Comparison of ENCODE assay signal across 25 mouse cellular contexts in genomic region chr3:85364591-85365343, GRCm38 (mm10).
DNase-seq lines count a peak whose midpoint lies in the region; ATAC-seq and TF ChIP-seq lines count a peak whose summit lies in the region.
"Had no signal": no experiment of that assay in that cellular context is flagged by ENCODE, and none has a peak within 500 bp of the region (broad histone marks: within the 10 kb centered on the region; RNA-seq: fewer than 3 reads in every experiment).

No protein-coding gene starts in this region.

- H3K4me1 ChIP-seq in heart, adult 2 months (ENCODE audit: control insufficient read depth, insufficient read depth, low read length), result peaks cover 5% of the 10 kb centered on the region
- 0 out of 2 replicates have a peak, but pooled peaks cover 2% of the 10 kb centered on the region for H3K4me1 ChIP-seq in lung, embryonic 16.5 days (replicated peaks; ENCODE audit: control insufficient read depth, insufficient read depth, low read length)
- no peaks in the 10 kb centered on the region; the same call in 1 of the 2 replicates for H3K4me1 ChIP-seq in lung, adult 2 months (ENCODE audit: control insufficient read depth, insufficient read depth, low read length)
- H3K4me1 ChIP-seq: forebrain, embryonic 13.5 days; neural tube, embryonic 12.5 days had no signal

- no peak for TF ChIP-seq POLR2A in heart, adult 2 months (IDR thresholded peaks at IDR 0.05; ENCODE audit: insufficient read depth, low read depth, low read length)
- TF ChIP-seq POLR2A in lung, adult 2 months (IDR thresholded peaks at IDR 0.05; ENCODE audit: borderline replicate concordance, extremely low read depth, low read depth, low read length), result no peak

- TF ChIP-seq EP300 in heart, adult 2 months (IDR thresholded peaks at IDR 0.05; ENCODE audit: insufficient read depth, low read depth, low read length), result no peak

- intact Hi-C loops in heart, adult 2 months (cut with DNase I), result loop anchor here (10.0 kb wide), 1 partner anchor 440 kb away; no protein-coding TSS in a partner anchor
- intact Hi-C loops in heart, postnatal 14 days (cut with DNase I), result no loop called here

- no peaks in the 10 kb centered on the region for H3K79me2 ChIP-seq in heart, adult 2 months (replicated peaks; ENCODE audit: control insufficient read depth, insufficient read depth, low read length)

- no peak overlapping the region for H3K9ac ChIP-seq in heart, adult 2 months (ENCODE audit: low read depth, low read length)
- H3K9ac ChIP-seq in lung, embryonic 16.5 days (ENCODE audit: low read length), result no peak overlapping the region
- H3K9ac ChIP-seq: forebrain, embryonic 13.5 days; hindbrain, embryonic 14.5 days; limb, embryonic 13.5 days; neural tube, embryonic 12.5 days had no signal

- H3K4me2 ChIP-seq in lung, embryonic 16.5 days (ENCODE audit: low read depth, low read length), result no peak overlapping the region
- H3K4me2 ChIP-seq: forebrain, embryonic 13.5 days; heart, embryonic 11.5 days; hindbrain, embryonic 14.5 days; limb, embryonic 13.5 days; liver, embryonic 11.5 days; neural tube, embryonic 12.5 days had no signal

- TF ChIP-seq CTCF in heart, adult 2 months (IDR thresholded peaks at IDR 0.05), result no peak
- TF ChIP-seq CTCF in lung, adult 2 months (IDR thresholded peaks at IDR 0.05; ENCODE audit: insufficient read depth, low read length), result no peak

- H3K27ac ChIP-seq in heart, adult 2 months, result peak overlapping the region; percentile 73
- H3K27ac ChIP-seq in lung, embryonic 16.5 days (ENCODE audit: low read length), result no peak overlapping the region
- H3K27ac ChIP-seq: forebrain, embryonic 13.5 days; hindbrain, embryonic 14.5 days; limb, embryonic 13.5 days; midbrain, embryonic 10.5 days; neural tube, embryonic 12.5 days had no signal

- peak; percentile 62 for ATAC-seq in lung, embryonic 16.5 days (ENCODE audit: low read depth)
- ATAC-seq: CD4-positive, CD25-positive, alpha-beta regulatory T cell, adult 4 months; forebrain, embryonic 13.5 days; intestine, postnatal 0 days had no signal

- no peak overlapping the region for H3K4me3 ChIP-seq in heart, adult 2 months
- H3K4me3 ChIP-seq in lung, embryonic 16.5 days (ENCODE audit: low read length), result no peak overlapping the region
- no peak overlapping the region for H3K4me3 ChIP-seq in lung, adult 2 months (replicated peaks; ENCODE audit: extremely low read depth, low read depth, low read length)
- H3K4me3 ChIP-seq: forebrain, embryonic 13.5 days; limb, embryonic 13.5 days; midbrain, embryonic 10.5 days; myocyte; neural tube, embryonic 12.5 days had no signal

- H3K27me3 ChIP-seq in heart, adult 2 months (ENCODE audit: control insufficient read depth, insufficient read depth, low read length), result no peaks in the 10 kb centered on the region
- H3K27me3 ChIP-seq in lung, embryonic 16.5 days (ENCODE audit: control insufficient read depth, insufficient read depth, low read depth, low read length), result no peaks in the 10 kb centered on the region
- H3K27me3 ChIP-seq: forebrain, embryonic 13.5 days; limb, embryonic 13.5 days; neural tube, embryonic 12.5 days had no signal

- WGBS in heart, adult 2 months, result 54% methylated on average over 5 of the region's 5 CpGs
- 48% methylated on average over 5 of the region's 5 CpGs for WGBS in lung, embryonic 16.5 days
- WGBS in lung, adult 2 months, result 47% methylated on average over 5 of the region's 5 CpGs

- no peaks in the 10 kb centered on the region for H3K9me3 ChIP-seq in lung, embryonic 16.5 days (ENCODE audit: control insufficient read depth, low read length)
- H3K9me3 ChIP-seq: forebrain, embryonic 13.5 days; limb, embryonic 13.5 days; neural tube, embryonic 12.5 days had no signal

- DNase-seq in heart, adult 2 months, result no peak
- no peak for DNase-seq in heart, postnatal 14 days
- no peak for DNase-seq in lung, adult 2 months
- peak; percentile 30 for DNase-seq in lung, postnatal 10 days
- no peak for DNase-seq in right cerebral cortex, postnatal 36 days (ENCODE audit: low spot score in 2 of 2)
- no peak for DNase-seq in cerebellum, postnatal 4 days (ENCODE audit: low spot score in 2 of 2)
- DNase-seq: cerebellum, adult 11-12 months; cerebellum, adult 9-11 months; gastrocnemius, postnatal 10 days; kidney, adult 9 months; kidney, postnatal 10 days; layer of hippocampus, adult 9-11 months; right cerebral cortex, adult 18-20 months; right cerebral cortex, postnatal 4 days had no signal

- H3K36me3 ChIP-seq in heart, adult 2 months (ENCODE audit: control insufficient read depth, insufficient read depth, low read length), result no peaks in the 10 kb centered on the region
- H3K36me3 ChIP-seq in lung, embryonic 16.5 days (ENCODE audit: control insufficient read depth, insufficient read depth, low read length), result no peaks in the 10 kb centered on the region
- H3K36me3 ChIP-seq: limb, embryonic 13.5 days; midbrain, embryonic 10.5 days; neural tube, embryonic 12.5 days had no signal
